Mouse (Mus musculus): ENCODE results near the gene Srsf11.

Srsf11 gene

DNA sequence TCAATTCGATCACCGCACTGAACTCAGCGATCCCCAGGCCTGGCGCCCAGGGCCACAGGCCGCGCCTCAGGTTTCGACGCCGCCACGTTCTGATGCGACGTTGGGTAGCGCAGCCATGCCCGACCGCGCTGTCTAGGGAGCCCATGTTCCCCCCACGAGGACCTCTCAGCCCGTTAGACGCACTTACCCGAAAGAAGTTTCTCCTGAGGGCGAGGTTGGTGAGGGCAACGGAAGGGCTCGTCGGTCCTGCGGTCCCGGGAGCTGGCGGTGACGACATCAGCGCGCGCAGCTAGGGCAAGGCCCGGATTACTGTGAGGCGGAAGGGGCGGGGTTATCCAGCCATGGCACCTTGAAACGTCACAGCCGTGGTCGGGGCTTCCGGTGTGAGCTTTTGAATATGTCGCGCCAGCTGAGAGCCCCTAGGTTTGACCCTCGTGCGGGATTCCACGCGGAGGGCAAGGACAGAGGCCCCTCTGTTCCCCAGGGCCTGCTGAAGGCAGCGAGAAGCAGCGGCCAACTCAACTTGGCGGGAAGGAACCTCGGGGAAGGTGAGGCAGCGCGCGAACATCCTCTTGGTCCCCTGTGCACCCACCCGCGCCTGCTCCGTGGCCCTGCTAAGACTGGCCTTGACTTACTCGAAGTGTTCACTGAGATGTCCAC is at the start of gene Srsf11, which contains the start of gene Lrrc40:
Gene Srsf11 (minus strand): TSS at position 311 of the 660 bp plus-strand sequence.
Gene Lrrc40 (plus strand): TSS at position 334 of the 660 bp plus-strand sequence.
- peak; percentile 94 to 96 for DNase-seq

DNA sequence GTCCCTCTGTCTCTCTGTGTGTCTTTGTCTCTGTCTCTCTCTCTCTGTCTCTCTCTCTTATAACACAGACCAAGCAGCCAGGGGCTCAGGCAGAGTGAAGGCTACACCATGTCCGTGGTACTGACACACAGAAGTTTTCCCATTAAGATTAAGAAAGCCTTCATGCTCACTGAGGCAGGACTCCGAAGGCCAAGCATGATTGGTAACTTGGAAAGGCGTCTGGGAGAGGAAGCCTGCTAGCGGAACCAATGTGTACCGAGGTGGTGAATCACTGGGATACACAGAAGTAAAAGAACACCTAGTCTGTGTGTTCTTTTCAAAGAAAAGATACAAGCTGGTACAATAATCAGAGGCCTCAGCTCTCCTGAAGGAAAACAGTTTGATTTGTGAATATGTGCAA is 41.4 kb upstream of the Srsf11 start:
- DNase-seq: no peak

DNA sequence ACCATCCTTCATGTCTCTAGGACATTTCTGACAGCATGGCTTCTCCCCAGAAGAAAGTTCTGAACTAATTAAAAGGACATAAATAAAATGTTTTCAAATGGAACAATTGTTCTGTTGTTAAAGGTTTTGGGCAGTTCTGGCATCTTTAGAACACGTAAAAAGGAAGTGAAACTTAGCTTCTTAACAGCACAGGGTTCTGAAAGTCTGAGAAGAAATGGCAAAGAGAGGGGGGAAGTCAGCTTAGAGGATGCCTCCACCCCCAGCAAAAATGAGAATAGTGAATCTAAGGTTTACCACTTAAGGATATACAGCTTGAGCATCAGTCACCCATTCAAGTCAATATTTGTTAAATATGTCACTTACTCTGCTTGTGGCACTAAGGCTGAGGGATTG is 40.9 kb upstream of the Srsf11 start:
- no peak for DNase-seq

GRCm38 (mm10) chr3:158076685-158077379 is 40.4 kb upstream of the Srsf11 start:
- no peak for DNase-seq

DNA sequence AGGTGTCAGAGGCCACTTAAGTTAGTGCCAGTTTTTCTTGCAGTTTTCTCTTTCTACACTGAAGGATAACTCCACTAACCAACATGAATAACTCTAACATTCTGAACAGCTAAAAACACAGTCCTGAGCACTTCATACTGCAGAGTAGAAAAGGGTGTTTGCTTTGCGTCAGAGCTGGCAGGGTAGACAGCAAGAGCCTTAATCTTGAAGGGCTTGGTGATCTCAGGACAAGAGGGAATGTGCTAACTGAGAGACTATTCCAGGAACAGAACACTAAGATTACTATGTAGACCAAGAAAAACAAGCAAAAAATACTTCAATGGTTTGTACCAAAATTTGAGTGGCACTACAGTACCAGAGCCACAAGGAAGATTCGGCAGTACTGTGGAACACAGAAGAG is 38.6 kb upstream of the Srsf11 start:
- DNase-seq: peak; percentile 58 to 72

- no peak for DNase-seq
Measured at GRCm38 (mm10) chr3:158068613-158069263, 32.3 kb upstream of the Srsf11 start.

DNA sequence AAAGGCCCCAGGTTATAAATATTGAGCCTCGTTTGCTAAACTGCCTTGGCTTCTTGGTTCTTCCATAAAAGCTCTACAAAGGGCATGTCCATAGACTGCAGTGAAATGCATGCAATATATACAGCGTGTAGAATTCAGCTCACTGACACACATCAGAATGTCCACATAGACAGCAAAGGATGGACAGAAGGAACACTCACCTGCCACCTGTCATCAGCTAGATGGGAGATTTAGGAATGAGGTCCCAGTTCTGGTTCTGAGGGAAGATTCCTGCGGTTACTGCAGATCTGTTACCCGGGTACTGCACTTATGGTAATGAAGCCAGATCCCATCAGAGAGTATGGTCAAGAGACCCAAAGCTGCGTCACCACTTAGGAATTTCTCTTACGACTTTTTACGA is 31.5 kb upstream of the Srsf11 start:
- no peak for DNase-seq

GRCm38 (mm10) chr3:158065256-158065655 is 28.8 kb upstream of the Srsf11 start:
- no peak for DNase-seq

DNA sequence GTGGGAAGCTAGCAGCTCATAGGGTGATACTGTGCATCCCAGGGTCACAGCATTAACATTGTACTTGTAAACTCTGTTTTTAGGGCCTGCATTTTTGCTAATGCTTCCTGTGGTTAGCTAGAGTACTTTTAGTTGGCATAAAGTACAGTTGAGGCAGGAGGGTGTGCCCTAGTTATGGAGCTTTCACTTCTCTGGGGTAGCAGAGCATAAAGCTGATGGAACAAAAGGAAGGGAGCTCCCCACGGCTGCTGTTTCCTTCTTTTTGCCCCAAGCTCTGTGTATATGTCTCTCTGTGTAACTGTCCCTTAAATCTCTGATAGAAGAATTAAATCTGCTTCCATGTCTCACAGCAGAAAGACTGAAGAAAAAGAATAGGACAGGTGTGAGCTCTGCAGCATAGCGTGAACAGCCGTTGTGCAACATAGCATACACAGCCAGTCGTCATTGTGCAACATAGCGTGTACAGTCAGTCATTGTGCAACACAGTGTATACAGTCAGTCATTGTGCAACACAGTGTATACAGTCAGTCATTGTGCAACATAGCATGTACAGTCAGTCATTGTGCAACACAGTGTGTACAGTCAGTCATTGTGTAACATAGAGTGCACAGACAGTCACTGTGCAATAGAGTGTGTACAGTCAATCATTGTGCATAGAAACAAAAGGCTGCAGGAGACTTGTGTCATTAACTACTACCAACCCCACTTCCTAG is 25.5 kb upstream of the Srsf11 start:
- peak in 1 of 2 experiments; percentile 8 for DNase-seq

GRCm38 (mm10) chr3:158060621-158061291 is 24.3 kb upstream of the Srsf11 start:
- no peak for DNase-seq

GRCm38 (mm10) chr3:158049508-158049907 is 13.1 kb upstream of the Srsf11 start:
- DNase-seq: no peak

GRCm38 (mm10) chr3:158040755-158041154 is 4.3 kb upstream of the Srsf11 start:
- no peak for DNase-seq

DNA sequence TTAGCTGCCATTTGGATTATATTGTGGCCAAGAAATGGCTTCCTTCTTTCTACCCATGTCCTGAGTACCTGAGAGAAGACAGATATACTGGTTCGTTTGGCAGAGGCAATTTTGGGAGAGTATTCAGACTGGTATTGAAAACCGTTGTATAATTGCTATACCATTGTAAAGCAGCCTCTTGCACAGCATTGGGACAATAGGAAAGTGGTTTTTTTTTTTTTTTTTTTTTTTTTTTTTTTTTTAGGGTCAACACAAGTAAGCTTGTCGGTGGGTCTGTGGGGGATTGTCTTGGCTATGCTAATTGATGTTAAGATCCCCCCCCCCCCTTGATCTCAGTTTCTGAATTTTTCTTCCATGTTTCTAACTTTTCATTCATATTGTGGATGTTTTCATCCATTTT is 1.7 kb upstream of the Srsf11 start:
- DNase-seq: no peak

- DNase-seq: no peak
Measured at GRCm38 (mm10) chr3:158035866-158036265, 573 bp downstream of the Srsf11 start.

DNA sequence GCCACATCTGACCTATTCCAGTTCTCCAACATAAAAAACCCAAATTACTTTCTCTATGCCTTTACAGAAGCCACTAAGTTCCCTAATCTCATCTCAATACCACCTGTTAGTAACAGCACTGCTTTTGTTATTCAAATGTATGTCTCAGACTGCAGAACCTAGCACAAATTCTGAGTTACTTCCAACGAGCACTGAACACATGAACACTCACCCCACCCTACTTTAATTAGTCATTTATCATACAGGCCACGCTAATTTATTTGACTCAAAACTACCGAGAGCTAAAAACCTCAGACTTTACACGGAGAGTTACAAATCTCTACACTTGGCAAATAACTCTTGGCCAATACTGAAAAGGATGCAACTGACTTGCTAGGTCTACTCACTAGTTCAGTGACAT is 4.3 kb downstream of the Srsf11 start:
- DNase-seq: no peak

DNA sequence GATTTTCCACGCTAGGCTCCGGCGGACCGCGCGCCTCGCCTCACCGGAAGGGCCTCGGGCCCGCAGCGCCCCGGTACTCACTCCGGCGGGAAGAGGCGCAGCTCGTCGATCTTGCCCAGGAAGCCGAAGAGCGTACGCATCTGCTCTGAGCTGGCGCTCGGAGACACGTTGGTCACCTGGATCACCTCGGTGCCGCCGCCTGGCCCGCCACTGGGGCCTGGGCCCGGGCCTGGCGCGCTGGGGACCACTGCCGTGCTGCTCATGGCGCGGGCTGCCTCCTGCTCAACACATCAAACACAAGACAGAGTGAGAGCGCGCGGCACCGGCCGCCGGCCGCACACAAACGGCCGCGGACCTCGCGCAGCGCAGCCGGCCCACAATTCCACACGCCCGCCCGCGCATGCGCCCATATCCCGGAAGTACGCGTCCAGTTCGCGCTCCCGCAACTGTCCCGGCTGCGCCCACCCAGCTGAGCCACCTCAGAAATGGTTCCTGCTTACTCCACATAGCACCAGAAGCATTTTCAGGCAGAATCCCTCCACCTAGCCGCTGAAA is 5.0 kb downstream of the Srsf11 start:
- DNase-seq: peak; percentile 83 to 89

DNA sequence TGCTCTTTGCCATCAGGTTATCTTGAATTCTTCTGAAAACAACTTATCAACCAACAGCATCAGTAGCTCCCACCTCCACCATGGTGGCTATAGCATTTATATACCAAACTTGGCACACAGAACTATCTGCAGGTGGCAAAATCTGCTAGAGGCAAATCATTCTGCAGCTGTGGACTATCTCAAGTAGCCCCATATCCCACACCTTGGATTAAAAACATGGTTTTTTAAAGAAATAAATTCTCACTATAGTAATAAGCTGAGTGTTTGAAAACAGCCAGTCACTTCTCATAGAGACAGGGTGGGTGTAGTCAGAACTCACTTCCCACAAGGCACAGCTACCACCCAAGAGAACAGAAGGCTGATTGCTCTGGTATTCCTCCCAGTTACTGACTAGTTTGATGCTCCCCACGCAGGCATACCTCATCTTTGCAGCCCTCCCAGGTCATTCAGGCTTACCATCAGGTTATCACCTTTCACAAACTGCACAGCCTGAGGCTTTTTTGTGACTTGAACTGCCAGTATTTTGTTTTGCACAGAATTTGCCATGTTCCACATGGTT is 26.6 kb downstream of the Srsf11 start:
- DNase-seq: no peak

DNA sequence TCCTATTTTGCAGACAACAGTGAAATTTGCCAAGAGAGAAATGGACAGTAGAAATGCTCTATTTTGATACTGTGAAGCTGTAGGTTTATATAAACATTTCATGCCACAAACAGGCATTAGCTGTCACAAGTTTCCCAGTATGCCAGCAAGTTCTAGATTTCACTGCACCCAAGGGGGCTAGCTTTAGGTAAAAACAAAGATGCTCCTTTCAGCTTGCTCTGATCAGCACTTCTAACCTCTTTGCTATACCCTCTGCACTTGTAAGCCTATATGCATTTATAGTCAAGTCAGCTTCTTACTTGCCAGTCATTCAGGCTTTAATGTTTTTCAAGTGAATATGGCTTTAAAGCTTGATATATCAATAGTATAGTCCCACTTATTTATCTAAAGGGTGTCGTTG is 27.8 kb downstream of the Srsf11 start:
- DNase-seq: no peak

DNA sequence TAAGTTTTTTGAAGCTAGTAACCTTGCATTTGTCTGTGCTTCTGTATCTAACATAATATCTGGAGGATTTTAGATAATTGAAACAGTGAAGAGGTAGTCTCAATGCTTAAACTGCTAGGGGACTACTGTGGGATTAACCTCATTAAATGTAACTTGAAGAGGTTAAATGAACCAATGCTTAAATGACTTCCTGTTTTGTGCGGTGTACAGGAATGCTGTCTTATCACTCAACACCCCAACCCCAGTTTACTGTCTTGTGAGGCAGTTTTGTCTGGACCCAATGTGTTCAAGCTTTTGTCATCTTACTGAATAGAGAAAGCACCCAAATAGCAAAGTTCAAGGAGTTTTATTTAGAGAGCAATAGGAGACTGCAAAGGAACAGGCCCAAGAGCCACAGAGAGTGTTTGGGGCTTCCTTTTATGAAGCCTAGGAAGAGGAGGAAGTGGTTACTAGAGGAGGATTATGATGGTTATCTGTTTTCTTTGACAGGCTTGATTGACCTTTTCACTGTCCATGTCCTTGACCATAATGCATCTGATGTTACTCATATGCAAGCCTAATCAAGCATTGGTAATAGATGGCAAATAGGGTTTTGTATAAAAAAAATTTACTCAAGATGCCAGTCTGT is 37.6 kb downstream of the Srsf11 start:
- DNase-seq: no peak

GRCm38 (mm10) chr3:157995726-157996125 is 40.7 kb downstream of the Srsf11 start:
- DNase-seq: no peak

- DNase-seq: no peak
Measured at GRCm38 (mm10) chr3:157993322-157993721, 43.1 kb downstream of the Srsf11 start.

- DNase-seq: no peak
Measured at GRCm38 (mm10) chr3:157979619-157980018, 56.8 kb downstream of the Srsf11 start.
